Mouse (Mus musculus) retina, embryonic 14.5 days (tissue): ENCODE results near the gene Dnm3.

Experiments used
- DNase-seq: peaks from one replicate; pipeline ENCODE4 v3.0.0-alpha.2; 2015; ENCODE audit warnings: low spot score

Gene Dnm3

GRCm38 (mm10) chr1:162162249-162162648 lies 315.6 kb downstream of the Dnm3 start:
- DNase-seq, result peak; percentile 23

GRCm38 (mm10) chr1:162160718-162161117 lies 317.1 kb downstream of the Dnm3 start:
- no peak for DNase-seq

GRCm38 (mm10) chr1:162158486-162158885 lies 319.3 kb downstream of the Dnm3 start:
- no peak for DNase-seq

- no peak for DNase-seq
Observed at GRCm38 (mm10) chr1:162157659-162158058, 320.2 kb downstream of the Dnm3 start.

GRCm38 (mm10) chr1:162156873-162157272 lies 321.0 kb downstream of the Dnm3 start:
- DNase-seq, result no peak

- DNase-seq, result no peak
Observed at GRCm38 (mm10) chr1:162155546-162155945, 322.3 kb downstream of the Dnm3 start.

GRCm38 (mm10) chr1:162153118-162153517 lies 324.7 kb downstream of the Dnm3 start:
- no peak for DNase-seq

- no peak for DNase-seq
Observed at GRCm38 (mm10) chr1:162149730-162150129, 328.1 kb downstream of the Dnm3 start.

- no peak for DNase-seq
Observed at GRCm38 (mm10) chr1:162147554-162147953, 330.3 kb downstream of the Dnm3 start.

- no peak for DNase-seq
Observed at GRCm38 (mm10) chr1:162145748-162146147, 332.1 kb downstream of the Dnm3 start.

GRCm38 (mm10) chr1:162144992-162145391 lies 332.8 kb downstream of the Dnm3 start:
- DNase-seq, result no peak

GRCm38 (mm10) chr1:162143974-162144912 lies 333.6 kb downstream of the Dnm3 start:
- no peak for DNase-seq

GRCm38 (mm10) chr1:162142285-162142684 lies 335.5 kb downstream of the Dnm3 start:
- DNase-seq, result no peak

- no peak for DNase-seq
Observed at GRCm38 (mm10) chr1:162136328-162136727, 341.5 kb downstream of the Dnm3 start.

- no peak for DNase-seq
Observed at GRCm38 (mm10) chr1:162135451-162136213, 342.2 kb downstream of the Dnm3 start.

- no peak for DNase-seq
Observed at GRCm38 (mm10) chr1:162134651-162135066, 343.2 kb downstream of the Dnm3 start.

- DNase-seq, result no peak
Observed at GRCm38 (mm10) chr1:162132908-162133641, 344.8 kb downstream of the Dnm3 start.

- DNase-seq, result no peak
Observed at GRCm38 (mm10) chr1:162126856-162127792, 350.7 kb downstream of the Dnm3 start.

- no peak for DNase-seq
Observed at GRCm38 (mm10) chr1:162124396-162124795, 353.4 kb downstream of the Dnm3 start.

- DNase-seq, result no peak
Observed at GRCm38 (mm10) chr1:162121441-162122200, 356.2 kb downstream of the Dnm3 start.
